ENCODE assay signal across 9 mouse cellular contexts in genomic region chr9:112723346-112723745, GRCm38 (mm10).
"Had no signal": no experiment of that assay in that cellular context is flagged by ENCODE, and none has a peak within 500 bp of the region (broad histone marks: within the 10 kb centered on the region; RNA-seq: fewer than 3 reads in every experiment).

No protein-coding gene starts in this region.

- H3K27ac ChIP-seq: layer of hippocampus, adult 2 months; limb, embryonic 12.5 days; liver, embryonic 14.5 days; midbrain, embryonic 13.5 days had no signal

- H3K9me3 ChIP-seq: limb, embryonic 12.5 days; midbrain, embryonic 13.5 days had no signal

- H3K9ac ChIP-seq: limb, embryonic 12.5 days; liver, embryonic 14.5 days; midbrain, embryonic 13.5 days had no signal

- DNase-seq: kidney, postnatal 10 days; kidney, postnatal 4 days; lung, adult 18-20 months; thymus, adult 18-20 months; thymus, postnatal 14 days had no signal

- ATAC-seq: midbrain, embryonic 13.5 days had no signal

- H3K4me3 ChIP-seq: layer of hippocampus, adult 2 months; limb, embryonic 12.5 days; midbrain, embryonic 13.5 days had no signal

- H3K27me3 ChIP-seq: limb, embryonic 12.5 days had no signal

- H3K4me1 ChIP-seq: limb, embryonic 12.5 days had no signal

- H3K36me3 ChIP-seq: limb, embryonic 12.5 days; midbrain, embryonic 13.5 days had no signal

- H3K4me2 ChIP-seq: limb, embryonic 12.5 days; midbrain, embryonic 13.5 days had no signal
